Mouse (Mus musculus) monocyte, adult 2 months (primary cell): ENCODE results near the gene Crls1.

Source experiments
- DNase-seq, 2 experiments: peaks; one replicate each; pipeline ENCODE4 v3.0.0; 2022; ENCODE audit warnings: low spot score in 2 of 2, low read depth in 1 of 2

Crls1 gene

GRCm38 (mm10) chr2:132846407-132847358 is at the start of gene Crls1:
TSS of gene Crls1 (plus strand) at chr2:132846666.
- peak; percentile 87 to 96 for DNase-seq

DNA sequence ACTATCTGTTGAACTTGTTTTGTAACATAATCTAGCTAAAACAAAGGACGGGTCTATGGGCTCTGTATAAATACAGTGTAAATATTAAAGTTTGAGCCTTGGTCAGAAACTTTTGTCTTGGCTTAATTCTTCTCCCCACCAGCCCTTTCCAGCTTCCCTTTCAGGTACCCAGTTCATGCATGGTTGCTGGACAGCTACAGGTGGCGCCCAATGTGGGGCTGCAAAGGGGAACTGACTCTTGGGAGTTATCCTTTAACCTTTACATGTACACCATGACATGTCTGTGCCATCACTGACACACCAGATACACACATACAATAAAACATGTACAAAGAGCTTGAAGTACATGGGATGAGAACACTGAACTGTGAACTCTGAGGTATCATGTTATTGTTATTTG is 43.5 kb upstream of the Crls1 start:
- no peak for DNase-seq

- peak; percentile 71 to 81 for DNase-seq
Observed at GRCm38 (mm10) chr2:132815608-132816314, 30.7 kb upstream of the Crls1 start, which contains the start of the genes Trmt6 and Mcm8. TSS of gene Trmt6 (minus strand) at chr2:132816055. TSS of gene Mcm8 (plus strand) at chr2:132816141.

DNA sequence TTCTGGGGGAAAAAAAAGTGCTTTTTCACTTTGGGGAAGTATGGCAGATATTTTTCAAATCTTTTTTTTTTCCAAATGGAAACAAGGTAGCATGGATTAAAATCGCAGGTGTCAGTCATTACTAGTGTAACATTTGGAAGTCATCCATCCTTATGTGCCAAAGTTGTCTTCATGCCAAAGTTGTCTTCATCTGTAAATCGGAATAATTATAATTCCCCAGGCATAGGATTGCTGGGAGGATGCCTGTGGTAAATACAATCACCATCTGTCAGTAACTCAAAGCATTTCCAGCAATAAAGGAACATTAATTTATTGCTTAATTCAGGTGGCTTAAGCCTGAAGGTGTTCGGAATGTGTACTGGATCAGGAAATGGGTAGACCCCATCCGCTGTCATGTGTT is 5.4 kb upstream of the Crls1 start:
- no peak for DNase-seq

- DNase-seq = no peak
Observed at GRCm38 (mm10) chr2:132847581-132847980, 1.1 kb downstream of the Crls1 start.

GRCm38 (mm10) chr2:132848361-132848760 is 1.9 kb downstream of the Crls1 start:
- DNase-seq = no peak

- no peak for DNase-seq
Observed at GRCm38 (mm10) chr2:132849141-132849540, 2.7 kb downstream of the Crls1 start.

DNA sequence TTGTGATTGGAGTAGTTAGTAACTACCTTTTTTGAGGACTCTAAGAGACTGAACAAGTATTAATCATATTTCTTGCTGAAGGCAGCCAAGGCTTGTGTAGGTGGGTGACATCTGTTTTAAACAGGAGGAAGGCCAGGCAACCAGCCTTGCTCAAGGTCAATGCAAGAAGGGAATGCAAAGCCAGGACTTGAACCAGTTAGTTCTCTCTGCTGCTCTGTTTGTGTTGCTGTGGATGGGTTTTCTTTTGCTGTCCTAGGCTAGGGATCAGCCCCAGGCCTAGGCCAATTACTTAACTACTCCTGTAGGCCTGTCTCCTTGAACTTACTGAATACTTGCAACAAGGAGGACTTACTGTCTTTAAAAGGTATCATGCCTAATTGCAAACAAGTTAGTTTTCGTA is 6.6 kb downstream of the Crls1 start:
- DNase-seq = no peak

GRCm38 (mm10) chr2:132856333-132856732 is 9.9 kb downstream of the Crls1 start:
- no peak for DNase-seq

- no peak for DNase-seq
Observed at GRCm38 (mm10) chr2:132860435-132860834, 14.0 kb downstream of the Crls1 start.

- DNase-seq = no peak
Observed at GRCm38 (mm10) chr2:132861456-132861855, 15.0 kb downstream of the Crls1 start.

GRCm38 (mm10) chr2:132863325-132863724 is 16.9 kb downstream of the Crls1 start:
- no peak for DNase-seq

GRCm38 (mm10) chr2:132867521-132867920 is 21.1 kb downstream of the Crls1 start:
- DNase-seq = no peak

GRCm38 (mm10) chr2:132869682-132870081 is 23.2 kb downstream of the Crls1 start:
- no peak for DNase-seq

DNA sequence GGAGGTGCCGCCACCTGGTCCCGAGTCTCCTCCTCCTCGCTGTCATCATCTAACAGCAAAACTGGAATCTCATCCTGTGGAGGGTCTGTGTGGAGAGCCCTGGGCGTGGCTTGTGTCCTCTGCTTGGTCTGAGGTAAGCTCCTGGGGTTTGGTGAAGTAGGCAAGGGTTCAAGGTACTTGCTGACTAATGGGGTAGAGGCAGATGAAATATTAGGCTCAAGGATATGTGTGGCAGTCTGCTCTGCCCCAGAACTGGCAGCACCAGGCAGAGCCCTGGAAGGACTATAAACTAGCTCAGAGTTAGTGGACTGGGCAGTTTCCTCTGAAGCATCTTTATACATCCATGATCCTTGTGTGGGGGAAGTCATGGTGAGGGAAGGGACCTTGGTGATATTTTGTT is 23.8 kb downstream of the Crls1 start:
- no peak for DNase-seq

DNA sequence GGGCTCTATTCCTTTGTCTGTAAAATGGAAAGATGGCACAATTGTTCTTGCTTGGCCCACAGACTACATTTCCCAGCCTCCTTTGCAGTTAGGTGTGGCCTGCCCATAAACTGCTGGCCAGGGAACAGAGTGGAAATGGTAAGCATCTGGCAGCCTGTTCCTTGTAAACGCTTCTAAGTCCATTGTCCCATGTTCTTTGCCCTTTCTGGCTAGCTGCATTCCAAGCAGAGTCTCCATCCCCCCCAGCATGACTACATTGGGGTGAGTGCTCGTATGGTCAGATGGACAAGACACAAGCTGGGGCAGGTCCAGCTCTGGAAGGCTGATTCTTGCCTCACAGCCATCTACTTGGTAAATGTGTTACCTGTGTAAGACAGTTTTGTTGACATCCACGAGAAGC is 25.2 kb downstream of the Crls1 start:
- DNase-seq = no peak

- DNase-seq = no peak
Observed at GRCm38 (mm10) chr2:132873657-132874326, 27.3 kb downstream of the Crls1 start.

GRCm38 (mm10) chr2:132876991-132877390 is 30.5 kb downstream of the Crls1 start:
- no peak for DNase-seq

DNA sequence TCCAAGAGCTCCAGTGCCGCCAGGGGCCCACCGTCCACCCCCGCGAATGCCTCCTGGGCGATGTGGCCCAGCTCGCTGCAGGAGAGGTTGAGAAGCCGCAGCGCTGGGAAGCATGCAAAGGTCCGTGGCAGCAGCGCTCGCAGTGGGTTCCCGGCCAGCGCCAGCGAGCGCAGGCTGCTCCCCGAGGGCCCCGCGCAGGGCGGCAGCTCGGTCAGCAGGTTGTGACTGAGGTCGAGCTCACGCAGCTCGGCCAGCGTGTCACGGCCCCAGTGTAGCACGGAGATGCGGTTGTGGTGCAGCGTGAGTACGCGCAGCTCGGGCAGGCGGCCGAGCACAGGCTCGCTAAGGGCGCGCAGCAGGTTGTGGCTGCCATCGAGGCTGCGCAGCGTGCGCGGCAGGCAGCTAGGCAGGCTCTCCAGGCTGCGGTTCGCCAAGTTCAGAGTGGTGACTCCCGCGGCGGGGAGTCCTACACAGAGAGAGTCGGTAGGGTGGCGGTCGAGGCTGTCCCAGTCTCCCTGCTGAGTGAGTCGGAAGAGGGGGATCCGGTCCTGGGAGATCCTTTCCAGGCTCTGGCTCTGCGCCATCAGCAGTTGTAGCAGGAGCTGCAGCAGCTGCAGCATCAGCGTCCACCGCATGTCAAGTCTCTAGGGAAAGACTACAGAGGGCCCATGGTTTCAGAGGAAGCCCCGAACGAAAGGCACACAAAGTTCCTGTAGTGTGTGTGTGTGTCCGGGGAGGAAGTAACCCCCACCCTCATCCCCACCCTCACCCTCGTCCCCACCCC is 33.0 kb downstream of the Crls1 start:
- DNase-seq = no peak

GRCm38 (mm10) chr2:132880844-132881645 is 34.6 kb downstream of the Crls1 start, which contains the start of gene Lrrn4:
TSS of gene Lrrn4 (minus strand) at chr2:132880891.
- DNase-seq = no peak
